Mouse (Mus musculus) embryo, embryonic 9.5 days (tissue): ENCODE data around the gene Sema7a.

Experiments
- DNase-seq: peaks from one replicate; pipeline ENCODE4 v3.0.0-alpha.2; 2017; ENCODE audit errors: extremely low spot score

Gene Sema7a

DNA sequence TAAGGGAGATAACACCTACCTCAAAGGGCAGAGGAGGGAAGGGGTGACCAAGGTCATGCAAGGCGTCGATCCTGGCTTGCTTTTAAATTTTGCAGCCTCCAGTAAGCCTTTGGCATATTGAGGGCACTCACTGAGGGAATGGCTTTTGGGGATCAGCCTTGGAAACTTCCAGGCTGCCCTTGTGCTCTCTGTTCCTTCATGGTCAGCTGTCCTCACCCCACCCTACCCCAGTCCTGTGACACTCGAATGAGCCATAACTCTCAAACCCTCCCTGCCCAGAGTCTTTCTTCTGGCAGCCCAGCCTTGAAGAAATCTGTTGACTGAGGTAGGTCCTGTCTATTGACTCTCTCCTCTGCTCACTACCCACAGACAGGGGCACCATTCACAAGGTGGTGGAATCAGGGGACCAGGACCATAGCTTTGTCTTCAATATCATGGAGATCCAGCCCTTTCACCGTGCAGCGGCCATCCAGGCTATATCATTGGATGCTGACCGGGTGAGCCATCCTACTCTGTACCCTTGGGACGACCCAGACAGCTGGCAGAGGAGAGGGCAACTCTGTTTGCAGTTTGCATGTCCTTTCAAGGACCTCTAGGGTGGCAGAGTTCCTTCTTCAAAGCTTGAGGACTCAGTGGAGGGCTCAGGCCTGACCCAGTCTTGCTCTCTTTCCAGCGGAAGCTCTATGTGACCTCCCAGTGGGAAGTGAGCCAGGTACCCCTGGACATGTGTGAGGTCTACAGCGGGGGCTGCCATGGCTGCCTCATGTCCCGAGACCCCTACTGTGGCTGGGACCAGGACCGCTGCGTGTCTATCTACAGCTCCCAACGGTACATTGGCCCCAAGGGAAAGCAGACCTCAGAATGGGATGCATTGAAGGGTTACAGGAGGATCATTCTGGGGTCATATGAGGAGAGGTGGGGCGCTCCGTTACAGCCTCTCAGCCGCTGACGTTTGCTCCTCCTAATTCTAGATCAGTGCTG, 20.3 kb downstream of the Sema7a start:
- no peak for DNase-seq

- no peak for DNase-seq
Observed at GRCm38 (mm10) chr9:57961226-57961625, 21.3 kb downstream of the Sema7a start.

GRCm38 (mm10) chr9:57961863-57962778, 22.2 kb downstream of the Sema7a start:
- no peak for DNase-seq

- DNase-seq: no peak
Observed at GRCm38 (mm10) chr9:57963249-57963997, 23.5 kb downstream of the Sema7a start.

- no peak for DNase-seq
Observed at GRCm38 (mm10) chr9:57963998-57964395, 24.1 kb downstream of the Sema7a start.

DNA sequence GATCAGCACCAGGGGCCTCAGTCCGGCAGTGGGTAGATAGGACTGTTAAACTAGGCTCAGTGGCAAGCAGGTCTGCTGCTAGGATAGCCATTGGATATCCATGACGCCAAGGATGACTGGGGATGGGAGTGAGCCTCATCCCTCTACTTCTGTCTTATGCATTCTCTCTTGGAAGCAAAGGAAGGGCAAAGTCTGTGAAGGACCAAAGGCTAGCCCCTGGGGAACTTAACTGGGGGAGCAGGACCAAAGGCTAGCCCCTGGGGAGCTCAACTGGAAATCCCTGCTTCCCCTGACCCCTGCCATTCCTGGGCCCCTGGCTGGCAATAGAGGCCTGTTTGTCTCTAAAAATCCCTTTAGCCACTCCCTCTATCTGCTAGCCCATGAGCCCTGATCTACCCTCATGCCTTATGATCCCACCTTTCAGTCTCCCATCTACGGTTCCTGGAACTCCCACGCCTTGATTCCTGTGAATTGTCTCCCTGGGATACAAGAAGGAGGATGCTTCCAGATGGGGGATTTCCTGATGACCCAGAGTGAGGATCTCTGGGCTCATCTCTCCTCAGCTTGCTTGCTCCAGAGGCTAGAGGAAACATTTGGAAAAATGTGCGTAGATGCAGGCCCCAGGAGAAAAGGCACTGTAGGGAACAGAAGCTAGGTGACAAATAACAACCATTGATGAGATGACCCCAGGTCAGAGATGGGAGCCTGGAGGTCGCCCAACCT, 24.8 kb downstream of the Sema7a start:
- DNase-seq: no peak

- DNase-seq: no peak
Observed at GRCm38 (mm10) chr9:57965281-57966185, 25.6 kb downstream of the Sema7a start.

- no peak for DNase-seq
Observed at GRCm38 (mm10) chr9:57967237-57967960, 27.5 kb downstream of the Sema7a start.

- DNase-seq: no peak
Observed at GRCm38 (mm10) chr9:57968166-57968771, 28.4 kb downstream of the Sema7a start.

DNA sequence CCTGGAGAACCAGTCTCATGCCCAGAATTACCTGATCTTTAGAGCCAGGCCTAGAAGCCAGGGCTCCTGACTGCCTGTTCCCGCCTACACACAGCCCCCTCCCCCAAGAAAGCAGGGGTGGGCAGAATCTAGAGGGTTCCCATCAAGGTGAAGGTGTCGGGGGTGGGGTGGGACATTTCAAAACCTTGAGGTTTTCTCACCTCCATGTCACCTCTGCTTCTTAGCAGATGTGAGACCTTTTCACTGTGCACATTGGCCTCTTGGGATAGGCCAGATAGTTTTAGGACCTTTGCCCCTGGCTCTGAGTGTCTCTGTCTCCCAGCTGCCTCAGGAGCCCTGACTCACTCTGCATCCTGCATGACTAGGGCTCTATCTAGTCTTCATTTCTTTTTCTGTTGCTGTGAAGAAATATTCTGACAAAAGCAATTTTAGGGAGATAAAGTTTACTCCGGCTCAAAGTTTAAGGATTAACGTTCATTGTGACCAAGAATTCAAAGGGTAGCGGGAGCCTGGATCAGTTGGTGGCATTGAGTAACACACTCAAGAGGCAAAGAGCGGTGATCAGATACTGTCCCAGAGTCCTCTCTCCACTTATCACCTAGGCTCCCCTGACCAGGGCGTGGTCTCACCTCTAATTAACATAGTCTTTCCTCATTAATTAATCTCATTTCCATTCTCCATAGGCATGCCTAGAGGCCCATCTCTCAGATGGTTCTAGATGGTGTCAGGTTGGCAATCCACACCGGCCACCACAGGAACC, 29.1 kb downstream of the Sema7a start:
- no peak for DNase-seq

DNA sequence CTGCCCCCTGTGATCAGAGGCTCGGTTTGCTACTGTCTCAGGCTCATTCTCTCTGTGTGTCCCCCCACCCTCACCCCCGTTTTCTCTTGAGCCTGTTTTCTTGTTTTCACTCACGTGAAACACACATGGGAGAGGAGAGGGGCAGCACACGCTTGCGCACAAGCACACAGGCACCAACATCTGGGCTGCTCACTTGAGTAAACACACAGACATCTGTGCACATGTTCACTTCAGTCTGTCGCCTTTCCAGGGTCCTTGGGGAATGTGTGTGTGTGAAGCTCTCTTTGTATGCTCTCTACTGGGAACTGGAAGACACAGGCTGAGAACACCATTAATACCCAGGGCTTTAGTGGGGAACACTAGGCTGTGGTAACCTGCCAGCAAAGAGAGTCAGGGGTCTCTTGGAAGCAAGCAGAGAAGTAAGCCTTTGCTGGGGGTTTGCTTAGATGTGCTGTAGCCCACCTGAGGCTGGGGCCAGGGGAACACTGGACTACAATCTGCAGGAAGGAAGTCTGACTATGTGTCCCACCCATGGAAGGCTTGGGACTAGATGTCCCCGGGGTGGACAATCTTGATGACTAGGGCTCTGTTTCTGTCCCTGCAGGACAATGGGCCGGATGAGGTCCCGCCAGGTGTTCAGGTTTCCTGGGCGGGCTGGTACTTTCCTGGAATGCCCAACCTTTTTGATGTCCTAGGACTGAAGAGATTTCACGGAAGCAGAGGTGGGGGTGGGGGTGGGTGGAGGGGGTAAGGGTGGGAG, 30.0 kb downstream of the Sema7a start:
- DNase-seq: no peak

GRCm38 (mm10) chr9:57971413-57971812, 31.5 kb downstream of the Sema7a start:
- no peak for DNase-seq

DNA sequence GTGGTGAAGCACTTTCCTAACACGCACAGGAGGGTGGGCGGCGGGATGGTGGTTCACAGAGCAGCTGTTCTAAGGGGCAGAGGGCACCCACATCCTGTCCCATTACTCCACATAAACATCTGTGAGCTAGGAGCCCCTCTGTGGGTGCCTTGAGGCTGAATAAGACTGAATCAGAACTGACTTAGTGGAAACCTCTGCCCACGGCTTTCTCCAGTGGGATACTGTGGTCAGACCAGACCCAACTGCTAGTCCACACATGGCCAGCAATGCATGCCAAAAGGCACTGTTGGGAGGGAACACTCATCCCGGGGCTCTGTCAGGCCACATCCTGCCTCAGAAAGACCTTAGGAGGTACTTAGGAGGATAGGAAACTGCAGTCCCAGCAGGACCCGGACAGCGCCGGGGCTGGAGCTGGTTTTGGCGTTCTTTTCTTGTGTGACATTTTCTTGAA, 32.3 kb downstream of the Sema7a start:
- no peak for DNase-seq

- DNase-seq: no peak
Observed at GRCm38 (mm10) chr9:57972776-57973439, 33.0 kb downstream of the Sema7a start.

GRCm38 (mm10) chr9:57973440-57974066, 33.6 kb downstream of the Sema7a start:
- no peak for DNase-seq

GRCm38 (mm10) chr9:57974221-57974620, 34.3 kb downstream of the Sema7a start:
- DNase-seq: no peak
